Mouse (Mus musculus) hematopoietic stem cell, adult 5-6 weeks (primary cell): ENCODE data around the gene Crybg3. TPM values are rescaled to one million over a fixed set of nuclear protein-coding genes. Genes with fewer than 3 reads are reported as not detected.

Experiments
- ATAC-seq, 2 experiments: fragments of 125-278 bp in 1 of 2; replicated peaks in 1 of 2; 2 replicates each; pipeline ENCODE4 v1.8.0; 2016 to 2017; ENCODE audit warnings: inconsistent platforms in 2 of 2, mild to moderate bottlenecking in 2 of 2, moderate number of reproducible peaks in 2 of 2, low read depth in 1 of 2, moderate TSS enrichment in 1 of 2; ENCODE audit not compliant: low FRiP score in 2 of 2, poor library complexity in 2 of 2, severe bottlenecking in 2 of 2, insufficient read depth in 1 of 2, low TSS enrichment in 1 of 2
- total RNA-seq: library from RNA; stranded (forward); fragments of 172-1452, 232-1000 nt; gene quantifications from 2 replicates; pipeline ENCODE4 v1.2.3, GENCODE M21; 2017

Gene Crybg3
- total RNA-seq, 1 experiment from 2014 or later, result 21.4 TPM

GRCm38 (mm10) chr16:59548582-59548947 lies 52.2 kb downstream of the Crybg3 start:
- ATAC-seq, result no peak

- ATAC-seq, result no peak
Observed at GRCm38 (mm10) chr16:59547887-59548581, 52.7 kb downstream of the Crybg3 start.

GRCm38 (mm10) chr16:59547466-59547865 lies 53.3 kb downstream of the Crybg3 start:
- ATAC-seq, result no peak

- ATAC-seq, result no peak
Observed at GRCm38 (mm10) chr16:59545360-59545759, 55.4 kb downstream of the Crybg3 start.

GRCm38 (mm10) chr16:59541382-59541781 lies 59.4 kb downstream of the Crybg3 start:
- no peak for ATAC-seq

GRCm38 (mm10) chr16:59540944-59541343 lies 59.8 kb downstream of the Crybg3 start:
- no peak for ATAC-seq

GRCm38 (mm10) chr16:59535673-59536072 lies 65.1 kb downstream of the Crybg3 start:
- no peak for ATAC-seq

- no peak for ATAC-seq
Observed at GRCm38 (mm10) chr16:59534349-59534748, 66.4 kb downstream of the Crybg3 start.

- no peak for ATAC-seq
Observed at GRCm38 (mm10) chr16:59532561-59532960, 68.2 kb downstream of the Crybg3 start.

GRCm38 (mm10) chr16:59531243-59531642 lies 69.5 kb downstream of the Crybg3 start:
- ATAC-seq, result no peak

GRCm38 (mm10) chr16:59529570-59529969 lies 71.2 kb downstream of the Crybg3 start:
- no peak for ATAC-seq

- ATAC-seq, result no peak
Observed at GRCm38 (mm10) chr16:59526939-59527338, 73.8 kb downstream of the Crybg3 start.

- no peak for ATAC-seq
Observed at GRCm38 (mm10) chr16:59521752-59522423, 78.9 kb downstream of the Crybg3 start.

- peak; percentile 98 to 99 for ATAC-seq
Observed at GRCm38 (mm10) chr16:59517447-59518219, 83.1 kb downstream of the Crybg3 start.

GRCm38 (mm10) chr16:59516965-59517364 lies 83.8 kb downstream of the Crybg3 start:
- peak; percentile 8 to 16; a peak in 2 of 4 replicates for ATAC-seq

- no peak for ATAC-seq
Observed at GRCm38 (mm10) chr16:59515169-59515568, 85.6 kb downstream of the Crybg3 start.

- no peak for ATAC-seq
Observed at GRCm38 (mm10) chr16:59509830-59510229, 90.9 kb downstream of the Crybg3 start.

- peak; percentile 46 to 73; a peak in 2 of 4 replicates for ATAC-seq
Observed at GRCm38 (mm10) chr16:59499180-59499579, 101.6 kb downstream of the Crybg3 start.
